Mouse (Mus musculus) embryonic fibroblast, embryonic 13.5 days (primary cell): ENCODE measurements around the gene Gm6040. TPM values are rescaled to one million over a fixed set of nuclear protein-coding genes. Genes with fewer than 3 reads are reported as not detected.

Experiments used
- H3K27ac ChIP-seq: 2 replicates; pipeline ENCODE4 v1.5.1; 2012; ENCODE audit warnings: low read length, control low read depth, inconsistent platforms; ENCODE audit not compliant: insufficient read depth
- H3K4me1 ChIP-seq: 2 replicates; pipeline ENCODE4 v1.6.1; 2011; ENCODE audit warnings: low read length; ENCODE audit not compliant: control insufficient read depth, insufficient read depth
- H3K4me3 ChIP-seq: 2 replicates; pipeline ENCODE4 v1.5.1; 2011; ENCODE audit warnings: mild to moderate bottlenecking, control low read depth, low read length; ENCODE audit not compliant: insufficient read depth
- CTCF ChIP-seq: IDR thresholded peaks from 2 replicates; pipeline ENCODE4 v1.5.1; 2011; ENCODE audit warnings: mild to moderate bottlenecking, control low read depth, low read length, moderate library complexity, borderline replicate concordance; ENCODE audit not compliant: insufficient read depth
- POLR2A ChIP-seq: IDR thresholded peaks from 2 replicates; pipeline ENCODE4 v1.6.1; 2011; ENCODE audit warnings: low read depth, mild to moderate bottlenecking, control low read depth, low read length, moderate library complexity
- polyA plus RNA-seq: library from polyadenylated mRNA; stranded (reverse); fragments of >200 nt; gene quantifications from 2 replicates; pipeline ENCODE4 v1.2.4, GENCODE M21; 2011; ENCODE audit warnings: low read depth; ENCODE audit not compliant: missing spikeins, insufficient read length

Gene Gm6040
- polyA plus RNA-seq, result not detected in 2 replicates

DNA sequence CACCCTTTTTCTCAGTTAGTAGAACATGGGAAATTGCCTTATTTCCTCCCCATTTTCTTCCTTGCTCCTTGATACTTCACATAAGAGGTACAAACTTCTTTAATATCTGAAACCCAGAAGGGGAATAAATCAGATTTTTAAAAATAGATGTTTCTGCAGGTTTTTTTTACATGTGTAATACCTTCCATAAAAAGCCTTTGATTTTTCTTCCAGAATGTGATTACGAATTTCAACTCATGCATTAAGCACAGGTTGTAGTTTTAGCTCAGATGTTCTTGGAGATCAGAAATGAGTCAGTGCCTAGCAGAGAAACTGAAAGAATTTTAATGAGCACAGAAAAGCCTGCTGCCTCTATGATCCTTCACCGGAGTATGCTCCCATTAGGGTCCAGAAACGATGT is at the start of gene Gm6040:
TSS of gene Gm6040 (minus strand) at position 101 of the 400 bp plus-strand sequence.
- no peak within 1 kb of the TSS for H3K27ac ChIP-seq
- TF ChIP-seq POLR2A, result no peak
- TF ChIP-seq CTCF, result no peak
- no peaks in the 10 kb centered on the region for H3K4me1 ChIP-seq
- no peak within 1 kb of the TSS for H3K4me3 ChIP-seq

DNA sequence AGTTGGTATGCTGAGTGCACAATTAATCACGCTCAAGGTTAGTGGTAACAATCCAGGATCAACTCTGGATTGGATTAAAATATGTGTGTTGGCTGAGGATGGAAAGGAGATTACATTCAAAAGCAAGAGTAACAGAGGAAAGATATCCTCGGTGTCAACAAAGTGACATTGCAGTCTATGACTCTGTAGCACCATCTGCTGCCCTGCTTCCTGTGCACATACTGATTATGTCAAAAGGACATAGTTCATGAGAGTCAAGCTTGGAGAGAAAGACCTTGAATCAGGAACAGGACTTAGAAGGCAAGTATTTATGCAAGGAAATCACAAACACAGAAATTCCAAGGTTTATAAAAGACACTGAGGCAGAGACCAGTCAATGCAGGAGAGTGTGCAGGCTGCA is 42.7 kb upstream of the Gm6040 start:
- Histone ChIP-seq H3K27ac (no peak overlapping the region), H3K4me3 (no peak overlapping the region), H3K4me1 (no peaks in the 10 kb centered on the region)
- TF ChIP-seq POLR2A, result no peak
- no peak for TF ChIP-seq CTCF

DNA sequence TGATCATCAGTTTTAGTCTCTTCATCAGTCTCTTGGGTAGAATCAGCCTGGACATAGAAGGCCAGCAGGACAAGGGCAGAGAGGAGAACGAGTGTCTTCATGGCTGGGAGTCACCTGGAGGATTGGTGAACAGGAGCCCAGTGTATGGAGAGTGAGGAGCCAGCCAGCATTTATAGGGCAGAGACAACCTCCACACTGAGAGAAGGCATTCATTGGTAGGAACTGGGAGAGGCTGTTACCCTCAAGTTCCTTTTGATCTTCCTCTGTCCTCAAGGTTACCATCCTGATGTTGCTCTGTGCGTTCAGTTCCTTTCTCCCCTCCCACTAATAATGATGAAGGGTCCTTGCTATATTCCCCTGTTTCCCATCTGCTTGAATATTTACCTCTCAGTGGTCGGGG is 22.7 kb upstream of the Gm6040 start, which contains the start of gene AY761185:
TSS of gene AY761185 (minus strand) at position 101 of the 400 bp plus-strand sequence.
- Histone ChIP-seq H3K27ac (no peak within 1 kb of the TSS), H3K4me3 (no peak within 1 kb of the TSS), H3K4me1 (no peaks in the 10 kb centered on the region)
- TF ChIP-seq CTCF, result no peak
- no peak for TF ChIP-seq POLR2A

DNA sequence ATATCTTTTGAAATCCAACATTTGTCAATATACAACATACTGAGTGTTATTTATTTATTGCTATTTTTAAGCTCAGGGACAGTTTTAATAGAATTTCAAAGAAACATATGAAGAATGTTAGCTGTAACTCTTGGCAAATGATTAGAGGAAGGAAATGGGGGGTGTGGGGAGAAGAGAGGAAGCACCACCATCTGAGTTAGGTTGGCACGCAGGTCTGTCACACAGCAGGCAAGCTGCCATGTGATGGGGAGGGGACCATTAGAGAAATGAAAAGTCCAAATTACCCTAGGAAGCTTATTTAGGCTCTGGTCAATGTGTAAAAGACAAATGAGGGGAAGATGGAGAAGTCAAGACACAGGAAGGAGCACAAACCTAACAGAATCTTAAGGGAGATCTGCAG is 9.6 kb downstream of the Gm6040 start:
- TF ChIP-seq CTCF (no peak), POLR2A (no peak)
- no peaks in the 10 kb centered on the region for H3K4me1 ChIP-seq
- no peak overlapping the region for H3K27ac ChIP-seq
- H3K4me3 ChIP-seq, result no peak overlapping the region

DNA sequence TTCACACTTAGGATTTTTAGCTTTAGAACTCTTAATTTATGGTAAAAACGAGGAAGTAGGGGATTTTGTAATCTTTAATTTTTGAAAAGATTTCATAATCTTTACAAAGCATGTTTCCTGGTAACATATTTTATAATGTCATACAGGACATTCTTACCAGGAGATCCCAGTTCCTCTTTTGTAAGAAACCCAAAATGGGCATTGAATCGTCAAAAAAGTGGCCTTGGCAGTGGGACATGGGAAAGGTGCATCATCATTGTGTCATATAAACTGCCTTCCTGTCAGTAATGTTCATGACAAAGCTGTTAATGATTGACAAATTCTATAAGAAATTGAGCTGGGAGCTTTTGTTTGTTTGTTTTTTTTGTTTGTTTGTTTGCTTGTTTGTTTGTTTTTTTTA is 13.6 kb downstream of the Gm6040 start:
- no peak overlapping the region for H3K4me3 ChIP-seq
- no peak overlapping the region for H3K27ac ChIP-seq
- no peak for TF ChIP-seq CTCF
- TF ChIP-seq POLR2A, result no peak
- no peaks in the 10 kb centered on the region for H3K4me1 ChIP-seq

DNA sequence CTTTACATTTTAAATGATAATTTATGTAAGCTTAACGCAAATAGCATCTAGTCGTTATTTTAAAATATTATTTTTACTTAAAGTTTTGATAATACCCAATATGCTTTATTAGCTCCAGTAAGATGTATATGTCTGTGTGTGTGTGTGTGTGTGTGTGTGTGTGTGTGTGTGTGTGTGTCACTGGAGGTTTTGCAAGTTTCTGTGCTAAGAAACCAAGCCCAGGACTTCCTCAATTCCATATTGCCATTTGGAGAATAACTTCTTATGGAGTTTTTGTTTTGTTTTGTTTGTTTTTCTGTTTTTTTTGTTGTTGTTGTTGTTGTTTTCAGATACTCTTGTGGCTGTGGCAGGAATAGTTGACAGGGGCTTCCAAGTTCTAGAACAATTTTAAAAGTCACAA is 14.8 kb downstream of the Gm6040 start:
- no peak for TF ChIP-seq POLR2A
- no peak for TF ChIP-seq CTCF

DNA sequence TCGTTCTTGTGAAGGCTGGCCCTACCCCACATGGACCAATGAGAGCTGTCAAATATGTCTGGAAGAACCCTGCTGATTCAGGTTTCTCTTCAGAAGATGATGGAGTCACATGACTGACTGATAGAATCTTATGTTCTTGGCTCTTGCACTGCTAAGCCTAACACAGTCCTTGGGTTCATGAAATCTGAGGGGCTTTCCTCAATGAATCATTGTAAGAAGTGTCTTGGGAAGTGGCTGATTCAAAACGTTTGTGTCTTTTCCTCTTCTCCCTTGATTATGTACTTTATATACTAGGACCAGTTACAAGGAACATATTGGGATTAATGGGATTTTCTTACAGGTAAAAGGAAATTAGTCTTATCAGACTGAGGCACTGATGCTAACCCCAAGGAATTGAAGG is 19.3 kb downstream of the Gm6040 start, which contains the start of gene Gm15056:
TSS of gene Gm15056 (minus strand) at position 101 of the 400 bp plus-strand sequence.
- H3K4me3 ChIP-seq, result no peak within 1 kb of the TSS
- no peak within 1 kb of the TSS for H3K27ac ChIP-seq
- no peak for TF ChIP-seq CTCF
- TF ChIP-seq POLR2A, result no peak
- H3K4me1 ChIP-seq, result no peaks in the 10 kb centered on the region

More for the DNA sequence above, 14.8 kb downstream of the Gm6040 start:
- Histone ChIP-seq H3K27ac (no peak overlapping the region), H3K4me3 (no peak overlapping the region), H3K4me1 (no peaks in the 10 kb centered on the region)

DNA sequence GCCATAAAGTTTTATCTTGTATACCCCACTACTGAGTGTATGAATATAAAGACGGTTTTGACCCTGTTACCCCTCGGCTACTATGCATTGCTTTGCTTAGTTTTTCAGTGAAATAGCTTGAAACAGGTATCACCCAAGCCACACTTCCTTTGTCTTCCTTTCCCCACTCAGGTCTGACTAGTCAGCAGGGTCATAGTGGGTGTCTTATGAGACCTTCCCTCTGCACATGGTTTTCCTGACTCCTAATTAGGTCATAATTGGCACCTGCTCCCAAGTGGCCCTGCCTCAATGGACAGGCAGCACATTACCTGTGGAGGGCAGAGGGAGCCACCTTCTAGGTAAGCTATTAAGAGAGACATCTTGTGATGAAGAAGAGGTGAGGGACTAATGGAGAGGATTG is 29.5 kb downstream of the Gm6040 start, which contains the start of gene Defb33:
TSS of gene Defb33 (plus strand) at position 301 of the 400 bp plus-strand sequence.
- TF ChIP-seq POLR2A, result no peak
- TF ChIP-seq CTCF, result no peak
- H3K27ac ChIP-seq, result no peak within 1 kb of the TSS
- no peak within 1 kb of the TSS for H3K4me3 ChIP-seq
- H3K4me1 ChIP-seq, result no peaks in the 10 kb centered on the region

DNA sequence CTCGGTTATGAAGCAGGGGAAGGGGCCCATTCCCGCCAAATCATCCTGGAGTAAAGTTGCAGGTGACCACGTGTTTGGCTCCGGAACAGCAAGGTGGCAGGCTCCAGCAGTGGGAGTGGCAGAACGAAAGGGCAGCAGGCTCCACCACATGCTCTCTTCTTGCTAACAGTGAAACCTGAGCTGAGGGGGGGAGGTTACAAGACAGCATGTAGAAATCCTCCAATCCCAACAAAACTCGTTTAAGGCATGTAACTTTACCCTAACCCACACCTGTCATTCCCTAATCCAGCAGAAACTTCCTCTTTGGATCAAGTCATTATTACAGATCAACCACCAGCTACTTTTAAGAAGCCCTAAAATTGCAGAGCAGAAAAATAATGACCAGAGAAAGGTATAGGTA is 47.3 kb downstream of the Gm6040 start:
- TF ChIP-seq CTCF (no peak), POLR2A (no peak)
- no peak overlapping the region for H3K4me3 ChIP-seq
- H3K4me1 ChIP-seq, result no peaks in the 10 kb centered on the region
- H3K27ac ChIP-seq, result no peak overlapping the region

Other genes starting within 250 kb of the Gm6040 start
- gene Defb33, start 29.4 kb downstream of the Gm6040 start, polyA plus RNA-seq, result not detected in 2 replicates
- not detected in 2 replicates for gene Gm15056, start 19.4 kb downstream of the Gm6040 start, polyA plus RNA-seq
- gene AY761185, start 22.6 kb upstream of the Gm6040 start, polyA plus RNA-seq, result not detected in 2 replicates
- gene Defa21, start 103.5 kb upstream of the Gm6040 start, polyA plus RNA-seq, result not detected in 2 replicates
- not detected in 2 replicates for gene Defa23, start 133.0 kb upstream of the Gm6040 start, polyA plus RNA-seq
- gene Defa35, start 143.0 kb upstream of the Gm6040 start, polyA plus RNA-seq, result not detected in 2 replicates
- not detected in 2 replicates for gene Defa25, start 162.4 kb upstream of the Gm6040 start, polyA plus RNA-seq
- not detected in 2 replicates for gene Gm14851, start 174.0 kb upstream of the Gm6040 start, polyA plus RNA-seq
- gene Defa30, start 212.6 kb upstream of the Gm6040 start, polyA plus RNA-seq, result not detected in 2 replicates
- gene Defa22, start 240.2 kb upstream of the Gm6040 start, polyA plus RNA-seq, result not detected in 2 replicates